Mouse (Mus musculus) megakaryocyte, embryonic 14.5 days (primary cell): ENCODE data around the gene Ctdnep1. TPM values are rescaled to one million over a fixed set of nuclear protein-coding genes. Genes with fewer than 3 reads are reported as not detected.

Experiments
- H3K27me3 ChIP-seq: replicated peaks from 2 replicates; pipeline ENCODE3; 2012; ENCODE audit warnings: inconsistent platforms
- H3K36me3 ChIP-seq: replicated peaks from 2 replicates; pipeline ENCODE3; 2012; ENCODE audit warnings: low read length, inconsistent platforms, mixed read lengths
- H3K4me1 ChIP-seq: 2 replicates; pipeline ENCODE4 v1.6.1; 2012; ENCODE audit warnings: inconsistent platforms
- H3K4me3 ChIP-seq: replicated peaks from 2 replicates; pipeline ENCODE3; 2012; ENCODE audit warnings: moderate library complexity, mild to moderate bottlenecking, inconsistent platforms
- H3K9me3 ChIP-seq: 2 replicates; pipeline ENCODE4 v1.6.1; 2012; ENCODE audit warnings: inconsistent platforms
- FLI1 ChIP-seq: IDR thresholded peaks from 2 replicates; pipeline ENCODE4 v1.6.1; 2012; ENCODE audit warnings: low read length, inconsistent platforms, mixed read lengths
- GATA1 ChIP-seq: IDR thresholded peaks from 3 replicates; pipeline ENCODE4 v1.6.1; 2012; ENCODE audit warnings: mixed read lengths, low read length, inconsistent platforms, borderline replicate concordance
- polyA plus RNA-seq: library from polyadenylated mRNA; stranded (reverse); fragments of >175 nt; gene quantifications from 2 replicates; pipeline ENCODE4 v1.2.3, GENCODE M21; 2012; ENCODE audit warnings: low replicate concordance; ENCODE audit not compliant: insufficient read depth

Gene Ctdnep1
- polyA plus RNA-seq, 1 experiment, result 289 TPM

GRCm38 (mm10) chr11:70038174-70038573 is 57.2 kb downstream of the Ctdnep1 start:
- Histone ChIP-seq H3K36me3 (peaks cover 66% of the 10 kb centered on the region), H3K9me3 (no peaks in the 10 kb centered on the region), H3K27me3 (no peaks in the 10 kb centered on the region), H3K4me3 (no peak overlapping the region), H3K4me1 (peaks cover 13% of the 10 kb centered on the region)
- TF ChIP-seq GATA1, result no peak
- no peak for TF ChIP-seq FLI1

GRCm38 (mm10) chr11:70039631-70040030 is 58.7 kb downstream of the Ctdnep1 start:
- TF ChIP-seq FLI1 (no peak), GATA1 (no peak)
- H3K36me3 ChIP-seq, result peaks cover 70% of the 10 kb centered on the region
- peaks cover 13% of the 10 kb centered on the region for H3K4me1 ChIP-seq
- no peaks in the 10 kb centered on the region for H3K27me3 ChIP-seq
- H3K9me3 ChIP-seq, result no peaks in the 10 kb centered on the region
- no peak overlapping the region for H3K4me3 ChIP-seq

GRCm38 (mm10) chr11:70040184-70040583 is 59.2 kb downstream of the Ctdnep1 start:
- Histone ChIP-seq H3K36me3 (peaks cover 73% of the 10 kb centered on the region), H3K9me3 (no peaks in the 10 kb centered on the region), H3K27me3 (no peaks in the 10 kb centered on the region), H3K4me3 (no peak overlapping the region), H3K4me1 (peaks cover 13% of the 10 kb centered on the region)
- no peak for TF ChIP-seq GATA1
- no peak for TF ChIP-seq FLI1

Other genes starting within 250 kb of the Ctdnep1 start
- gene Polr2a, start 222.5 kb upstream of the Ctdnep1 start, polyA plus RNA-seq, result 36.5 and 129 TPM in 2 replicates
- not detected in 2 replicates for gene Slc35g3, start 219.2 kb upstream of the Ctdnep1 start, polyA plus RNA-seq
- 1.9 and 3.9 TPM in 2 replicates for gene Zbtb4, start 215.2 kb upstream of the Ctdnep1 start, polyA plus RNA-seq
- gene Chrnb1, start 185.2 kb upstream of the Ctdnep1 start, polyA plus RNA-seq, result not detected in 2 replicates
- 0.64 TPM in 1 of 2 replicates, not detected in the other for gene Fgf11, start 179.3 kb upstream of the Ctdnep1 start, polyA plus RNA-seq
- not detected in 2 replicates for gene Tmem102, start 175.5 kb upstream of the Ctdnep1 start, polyA plus RNA-seq
- gene Gm39566, start 165.9 kb upstream of the Ctdnep1 start, polyA plus RNA-seq, result not detected in 2 replicates
- not detected in 2 replicates for gene Spem2, start 162.7 kb upstream of the Ctdnep1 start, polyA plus RNA-seq
- not detected in 2 replicates for gene Spem1, start 159.0 kb upstream of the Ctdnep1 start, polyA plus RNA-seq
- gene Nlgn2, start 143.4 kb upstream of the Ctdnep1 start, polyA plus RNA-seq, result 4.9 and 17.7 TPM in 2 replicates
- 742 and 1,105 TPM in 2 replicates for gene Tmem256, start 142.6 kb upstream of the Ctdnep1 start, polyA plus RNA-seq
- gene Plscr3, start 134.8 kb upstream of the Ctdnep1 start, polyA plus RNA-seq, result 41.3 and 79.4 TPM in 2 replicates
- not detected in 2 replicates for gene Tnk1, start 122.4 kb upstream of the Ctdnep1 start, polyA plus RNA-seq
- gene Tmem95, start 103.1 kb upstream of the Ctdnep1 start, polyA plus RNA-seq, result not detected in 2 replicates
- gene Kctd11, start 99.8 kb upstream of the Ctdnep1 start, polyA plus RNA-seq, result 0.98 TPM in 1 of 2 replicates, not detected in the other
- 47.6 and 58.4 TPM in 2 replicates for gene Acap1, start 85.6 kb upstream of the Ctdnep1 start, polyA plus RNA-seq
- 0.25 TPM in 1 of 2 replicates, not detected in the other for gene 2810408A11Rik, start 80.2 kb upstream of the Ctdnep1 start, polyA plus RNA-seq
- gene Neurl4, start 80.1 kb upstream of the Ctdnep1 start, polyA plus RNA-seq, result 17.6 and 26.8 TPM in 2 replicates
- gene Gps2, start 67.3 kb upstream of the Ctdnep1 start, polyA plus RNA-seq, result 116 and 124 TPM in 2 replicates
- 2,079 and 2,119 TPM in 2 replicates for gene Eif5a, start 59.2 kb upstream of the Ctdnep1 start, polyA plus RNA-seq
- 0.75 TPM in 1 of 2 replicates, not detected in the other for gene Ybx2, start 45.4 kb upstream of the Ctdnep1 start, polyA plus RNA-seq
- gene Slc2a4, start 33.0 kb upstream of the Ctdnep1 start, polyA plus RNA-seq, result not detected in 2 replicates
- gene Cldn7, start 16.4 kb upstream of the Ctdnep1 start, polyA plus RNA-seq, result not detected in 2 replicates
- 11.0 TPM in 1 of 2 replicates, not detected in the other for gene Elp5, start 1.4 kb downstream of the Ctdnep1 start, polyA plus RNA-seq
- 495 and 977 TPM in 2 replicates for gene Gabarap, start 10.0 kb downstream of the Ctdnep1 start, polyA plus RNA-seq
- gene Phf23, start 14.6 kb downstream of the Ctdnep1 start, polyA plus RNA-seq, result 24.1 and 85.6 TPM in 2 replicates
- 28.6 and 64.4 TPM in 2 replicates for gene Dvl2, start 19.4 kb downstream of the Ctdnep1 start, polyA plus RNA-seq
- gene Acadvl, start 34.3 kb downstream of the Ctdnep1 start, polyA plus RNA-seq, result 12.7 and 34.2 TPM in 2 replicates
- gene Dlg4, start 35.8 kb downstream of the Ctdnep1 start, polyA plus RNA-seq, result 16.1 and 22.0 TPM in 2 replicates
- gene Asgr1, start 72.9 kb downstream of the Ctdnep1 start, polyA plus RNA-seq, result 0.36 TPM in 1 of 2 replicates, not detected in the other
- 0.09 TPM in 1 of 2 replicates, not detected in the other for gene Asgr2, start 111.5 kb downstream of the Ctdnep1 start, polyA plus RNA-seq
- gene Mgl2, start 149.2 kb downstream of the Ctdnep1 start, polyA plus RNA-seq, result not detected in 2 replicates
- gene Clec10a, start 175.0 kb downstream of the Ctdnep1 start, polyA plus RNA-seq, result 0.93 TPM in 1 of 2 replicates, not detected in the other
- not detected in 2 replicates for gene Slc16a11, start 231.6 kb downstream of the Ctdnep1 start, polyA plus RNA-seq
- 5.3 and 8.1 TPM in 2 replicates for gene Slc16a13, start 239.9 kb downstream of the Ctdnep1 start, polyA plus RNA-seq
- not detected in 2 replicates for gene Bcl6b, start 248.6 kb downstream of the Ctdnep1 start, polyA plus RNA-seq